8 mouse cellular contexts compared by ENCODE assay signal in genomic region chr7:126703757-126704077, GRCm38 (mm10). TPM values are rescaled to one million over a fixed set of nuclear protein-coding genes. Genes with fewer than 3 reads are reported as not detected.
DNase-seq lines count a peak whose midpoint lies in the region; ATAC-seq lines count a peak whose summit lies in the region.

No protein-coding gene starts in this region.

- ATAC-seq in megakaryocyte, adult 5-6 weeks (ENCODE audit: poor library complexity, severe bottlenecking), result no peak
- ATAC-seq in midbrain, embryonic 12.5 days (ENCODE audit: low FRiP score, low read depth), result no peak

- 17% methylated on average over 7 of the region's 7 CpGs for WGBS in hindbrain, embryonic 10.5 days
- 19% methylated on average over 7 of the region's 7 CpGs for WGBS in midbrain, embryonic 12.5 days

- peak overlapping the region; percentile 92 for H3K4me2 ChIP-seq in midbrain, embryonic 12.5 days (replicated peaks)

- H3K4me3 ChIP-seq in megakaryocyte, embryonic 14.5 days (replicated peaks), result peak overlapping the region; percentile 97
- H3K4me3 ChIP-seq in hindbrain, embryonic 10.5 days, result peak overlapping the region; percentile 78
- peak overlapping the region; percentile 71 for H3K4me3 ChIP-seq in midbrain, embryonic 12.5 days

- H3K9ac ChIP-seq in midbrain, embryonic 12.5 days (replicated peaks), result peak overlapping the region; percentile 93

- peaks cover 91% of the 10 kb centered on the region for H3K4me1 ChIP-seq in megakaryocyte, embryonic 14.5 days
- H3K4me1 ChIP-seq in hindbrain, embryonic 10.5 days (replicated peaks), result peaks cover 62% of the 10 kb centered on the region
- H3K4me1 ChIP-seq in midbrain, embryonic 12.5 days, result peaks cover 33% of the 10 kb centered on the region

- peak; percentile 43 to 51 for DNase-seq in cerebellum, postnatal 36 days
- DNase-seq in hindbrain, embryonic 10.5 days (ENCODE audit: low spot score), result no peak
- DNase-seq in urinary bladder, adult 18-20 months (ENCODE audit: low spot score in 2 of 2), result no peak
- no peak for DNase-seq in adrenal gland, adult 18-20 months (ENCODE audit: low spot score in 2 of 2)
- DNase-seq in kidney, adult 11 months, result no peak

- peaks cover 45% of the 10 kb centered on the region for H3K36me3 ChIP-seq in megakaryocyte, embryonic 14.5 days (replicated peaks; ENCODE audit: low read length)
- peaks cover 18% of the 10 kb centered on the region for H3K36me3 ChIP-seq in hindbrain, embryonic 10.5 days
- peaks cover 14% of the 10 kb centered on the region for H3K36me3 ChIP-seq in midbrain, embryonic 12.5 days

- H3K27ac ChIP-seq in hindbrain, embryonic 10.5 days, result peak overlapping the region; percentile 90
- H3K27ac ChIP-seq in midbrain, embryonic 12.5 days (replicated peaks), result no peak overlapping the region

- H3K27me3 ChIP-seq in megakaryocyte, embryonic 14.5 days (replicated peaks), result no peaks in the 10 kb centered on the region
- peaks cover 52% of the 10 kb centered on the region for H3K27me3 ChIP-seq in hindbrain, embryonic 10.5 days (ENCODE audit: insufficient read depth, poor library complexity, severe bottlenecking)
- peaks cover 25% of the 10 kb centered on the region for H3K27me3 ChIP-seq in midbrain, embryonic 12.5 days

- H3K9me3 ChIP-seq in megakaryocyte, embryonic 14.5 days, result peaks cover 2% of the 10 kb centered on the region
- H3K9me3 ChIP-seq in hindbrain, embryonic 10.5 days, result no peaks in the 10 kb centered on the region
- H3K9me3 ChIP-seq in midbrain, embryonic 12.5 days, result no peaks in the 10 kb centered on the region

RNA-seq across cellular contexts. Expression of gene Coro1a, which starts 3.9 kb away (rescaled TPM):
- 1,070 and 1,578 TPM in 2 replicates for polyA plus RNA-seq in megakaryocyte, embryonic 14.5 days (2012; ENCODE audit: insufficient read depth, low replicate concordance)
- 1,020 and 1,059 TPM in 2 replicates for total RNA-seq in megakaryocyte, adult 5-6 weeks (2015)
- total RNA-seq in megakaryocyte, adult 5-6 weeks (2017), result 1,317 and 1,554 TPM in 2 replicates
- polyA plus RNA-seq in hindbrain, embryonic 10.5 days (2016; fragmentation: Nextera tagmentation; extraction: Ambion mirVana), result 49.2 and 59.5 TPM in 2 replicates
- polyA plus RNA-seq in midbrain, embryonic 12.5 days (2016; fragmentation: Nextera tagmentation; extraction: Ambion mirVana), result 60.8 and 65.9 TPM in 2 replicates
- total RNA-seq in adrenal gland, adult 18-20 months (2021), result 10 to 100 TPM; 19.0 to 21.7 TPM

RNA-seq across cellular contexts. Expression of gene Slx1b, which starts 8.1 kb away (rescaled TPM):
- polyA plus RNA-seq in megakaryocyte, embryonic 14.5 days (2012; ENCODE audit: insufficient read depth, low replicate concordance), result 7.3 and 9.7 TPM in 2 replicates
- total RNA-seq in megakaryocyte, adult 5-6 weeks (2015), result 4.1 and 6.0 TPM in 2 replicates
- 4.7 and 5.9 TPM in 2 replicates for total RNA-seq in megakaryocyte, adult 5-6 weeks (2017)
- 15.3 and 16.6 TPM in 2 replicates for polyA plus RNA-seq in hindbrain, embryonic 10.5 days (2016; fragmentation: Nextera tagmentation; extraction: Ambion mirVana)
- 16.6 and 19.1 TPM in 2 replicates for polyA plus RNA-seq in midbrain, embryonic 12.5 days (2016; fragmentation: Nextera tagmentation; extraction: Ambion mirVana)
- 10 to 100 TPM in 1 of 2 experiments, 1 to 10 TPM in 1; 9.9 to 11.1 TPM for total RNA-seq in adrenal gland, adult 18-20 months (2021)

RNA-seq across cellular contexts. Expression of gene Bola2, which starts 8.5 kb away (rescaled TPM):
- 185 and 696 TPM in 2 replicates for polyA plus RNA-seq in megakaryocyte, embryonic 14.5 days (2012; ENCODE audit: insufficient read depth, low replicate concordance)
- 49.8 and 60.5 TPM in 2 replicates for total RNA-seq in megakaryocyte, adult 5-6 weeks (2015)
- total RNA-seq in megakaryocyte, adult 5-6 weeks (2017), result 106 and 161 TPM in 2 replicates
- polyA plus RNA-seq in hindbrain, embryonic 10.5 days (2016; fragmentation: Nextera tagmentation; extraction: Ambion mirVana), result 208 and 212 TPM in 2 replicates
- polyA plus RNA-seq in midbrain, embryonic 12.5 days (2016; fragmentation: Nextera tagmentation; extraction: Ambion mirVana), result 151 TPM in 2 replicates
- 100 to 1,000 TPM in 1 of 2 experiments, 10 to 100 TPM in 1; 98.7 to 105 TPM for total RNA-seq in adrenal gland, adult 18-20 months (2021)

RNA-seq across cellular contexts. Expression of gene Sult1a1, which starts 27.5 kb away (rescaled TPM):
- polyA plus RNA-seq in megakaryocyte, embryonic 14.5 days (2012; ENCODE audit: insufficient read depth, low replicate concordance), result 0.87 and 3.0 TPM in 2 replicates
- total RNA-seq in megakaryocyte, adult 5-6 weeks (2015), result 4.8 and 6.6 TPM in 2 replicates
- 6.6 and 6.9 TPM in 2 replicates for total RNA-seq in megakaryocyte, adult 5-6 weeks (2017)
- 0.19 and 0.30 TPM in 2 replicates for polyA plus RNA-seq in hindbrain, embryonic 10.5 days (2016; fragmentation: Nextera tagmentation; extraction: Ambion mirVana)
- 0.45 and 1.1 TPM in 2 replicates for polyA plus RNA-seq in midbrain, embryonic 12.5 days (2016; fragmentation: Nextera tagmentation; extraction: Ambion mirVana)
- total RNA-seq in adrenal gland, adult 18-20 months (2021), result 10 to 100 TPM; 48.0 to 52.5 TPM

RNA-seq across cellular contexts. Expression of gene Sgf29, which starts 54.6 kb away (rescaled TPM):
- 31.0 and 69.1 TPM in 2 replicates for polyA plus RNA-seq in megakaryocyte, embryonic 14.5 days (2012; ENCODE audit: insufficient read depth, low replicate concordance)
- total RNA-seq in megakaryocyte, adult 5-6 weeks (2015), result 42.1 and 55.6 TPM in 2 replicates
- 27.3 and 35.5 TPM in 2 replicates for total RNA-seq in megakaryocyte, adult 5-6 weeks (2017)
- polyA plus RNA-seq in hindbrain, embryonic 10.5 days (2016; fragmentation: Nextera tagmentation; extraction: Ambion mirVana), result 57.6 and 62.7 TPM in 2 replicates
- polyA plus RNA-seq in midbrain, embryonic 12.5 days (2016; fragmentation: Nextera tagmentation; extraction: Ambion mirVana), result 44.1 and 46.4 TPM in 2 replicates
- total RNA-seq in adrenal gland, adult 18-20 months (2021), result 10 to 100 TPM; 39.6 to 50.1 TPM

Comparison
In these comparisons a context has a peak if more than half of its experiments do, and no peak if none do; other contexts are left out.
1. DNase-seq: peak in cerebellum, postnatal 36 days (2 of 2); none in hindbrain, embryonic 10.5 days (single experiment), urinary bladder, adult 18-20 months (0 of 2), adrenal gland, adult 18-20 months (0 of 2) and kidney, adult 11 months (single experiment).
2. RNA of gene Coro1a, which starts 3.9 kb away (polyA plus RNA-seq): 1,070 to 1,578 TPM in megakaryocyte, embryonic 14.5 days; 60.8 to 65.9 TPM in midbrain, embryonic 12.5 days and 49.2 to 59.5 TPM in hindbrain, embryonic 10.5 days; every median in the first group is over 10 times any median in the second.
3. Peak in every context shown above with its lines, with median percentiles within 50 percentile points of each other: H3K4me3 ChIP-seq.